Mouse (Mus musculus) heart, adult 2 months (tissue): ENCODE measurements around the gene Ndc80.

ENCODE experiments used
- CTCF ChIP-seq: fragments of 200-600 bp; IDR thresholded peaks from 2 replicates; pipeline ENCODE4 v1.8.1; 2022; ENCODE audit warnings: antibody characterized with exemption, mild to moderate bottlenecking, moderate library complexity
- EP300 ChIP-seq: fragments of 200-500 bp; IDR thresholded peaks from 2 replicates; pipeline ENCODE4 v1.6.1; 2011; ENCODE audit warnings: low read depth, low read length, control low read depth; ENCODE audit not compliant: insufficient read depth
- POLR2A ChIP-seq: fragments of 200-500 bp; IDR thresholded peaks from 2 replicates; pipeline ENCODE4 v1.6.1; 2011; ENCODE audit warnings: mild to moderate bottlenecking, low read depth, low read length, control low read depth; ENCODE audit not compliant: insufficient read depth

- no peak for TF ChIP-seq POLR2A
- no peak for TF ChIP-seq CTCF
- no peak for TF ChIP-seq EP300
These were observed 35.9 kb downstream of the Ndc80 start for GRCm38 (mm10) chr17:71490666-71491331.
